Mouse (Mus musculus): Measurements from ENCODE around the gene Slc24a5. TPM values are rescaled to one million over a fixed set of nuclear protein-coding genes. Genes with fewer than 3 reads are reported as not detected.
A peak's percentile ranks its signal among the peaks of the same experiment; 100 is the strongest.

The Slc24a5 gene
- polyA plus RNA-seq, 1 experiment from 2014 or later: 3.4 TPM

GRCm38 (mm10) chr2:125122624-125123476, 54.9 kb downstream of the Slc24a5 start:
- Histone ChIP-seq H3K9ac (peak overlapping the region; percentile 85), H3K4me3 (peak overlapping the region; percentile 84), H3K9me3 (no peaks in the 10 kb centered on the region), H3K4me1 (peaks cover 8% of the 10 kb centered on the region; the same call in 1 of the 2 replicates), H3K27ac (peak overlapping the region; percentile 87), H3K4me2 (peak overlapping the region; percentile 82), H3K36me3 (no peaks in the 10 kb centered on the region), H3K27me3 (no peaks in the 10 kb centered on the region)
- WGBS: under 1% methylated on average over 58 of the region's 59 CpGs
- peak; percentile 85 for ATAC-seq (ENCODE audit: borderline replicate concordance, extremely low read depth, low FRiP score, low TSS enrichment)

- Histone ChIP-seq H3K36me3 (no peaks in the 10 kb centered on the region), H3K9me3 (no peaks in the 10 kb centered on the region), H3K4me2 (peak within 1 kb of the TSS; percentile 82), H3K27me3 (no peaks in the 10 kb centered on the region), H3K4me3 (peak within 1 kb of the TSS; percentile 84), H3K4me1 (peaks cover 8% of the 10 kb centered on the region; the same call in 1 of the 2 replicates), H3K27ac (peak within 1 kb of the TSS; percentile 87), H3K9ac (peak within 1 kb of the TSS; percentile 85)
- WGBS: under 1% methylated on average over 44 of the region's 48 CpGs
- ATAC-seq (ENCODE audit: borderline replicate concordance, extremely low read depth, low FRiP score, low TSS enrichment): peak; percentile 88
Observed at GRCm38 (mm10) chr2:125123477-125123852, 55.5 kb downstream of the Slc24a5 start, which contains the start of gene Myef2. Myef2 (minus strand) TSS chr2:125123661.

GRCm38 (mm10) chr2:125125824-125126223, 57.9 kb downstream of the Slc24a5 start:
- Histone ChIP-seq H3K36me3 (no peaks in the 10 kb centered on the region), H3K9me3 (no peaks in the 10 kb centered on the region), H3K9ac (no peak overlapping the region), H3K27me3 (no peaks in the 10 kb centered on the region), H3K4me3 (no peak overlapping the region), H3K4me1 (peaks cover 8% of the 10 kb centered on the region; the same call in 1 of the 2 replicates), H3K4me2 (no peak overlapping the region), H3K27ac (no peak overlapping the region)
- ATAC-seq (ENCODE audit: borderline replicate concordance, extremely low read depth, low FRiP score, low TSS enrichment): no peak
- WGBS: 21% methylated on average over 4 of the region's 4 CpGs

GRCm38 (mm10) chr2:125126792-125127191, 58.9 kb downstream of the Slc24a5 start:
- no peaks in the 10 kb centered on the region for H3K27me3 ChIP-seq
- ATAC-seq (ENCODE audit: borderline replicate concordance, extremely low read depth, low FRiP score, low TSS enrichment): no peak
- no peak overlapping the region for H3K27ac ChIP-seq
- no peaks in the 10 kb centered on the region for H3K36me3 ChIP-seq
- H3K4me2 ChIP-seq: no peak overlapping the region
- 67% methylated on average over 3 of the region's 3 CpGs for WGBS
- H3K4me3 ChIP-seq: no peak overlapping the region
- no peak overlapping the region for H3K9ac ChIP-seq
- no peaks in the 10 kb centered on the region for H3K9me3 ChIP-seq
- H3K4me1 ChIP-seq: peaks cover 4% of the 10 kb centered on the region; the same call in 1 of the 2 replicates

GRCm38 (mm10) chr2:125134113-125134512, 66.2 kb downstream of the Slc24a5 start:
- H3K27ac ChIP-seq: no peak overlapping the region

GRCm38 (mm10) chr2:125135903-125136811, 68.2 kb downstream of the Slc24a5 start, which contains the start of gene Ctxn2:
Ctxn2 (plus strand) TSS chr2:125136692.
- Histone ChIP-seq H3K4me3 (peak within 1 kb of the TSS; percentile 27), H3K9ac (no peak within 1 kb of the TSS), H3K36me3 (no peaks in the 10 kb centered on the region), H3K4me2 (peak within 1 kb of the TSS; percentile 56), H3K9me3 (no peaks in the 10 kb centered on the region), H3K27ac (no peak within 1 kb of the TSS), H3K27me3 (no peaks in the 10 kb centered on the region; the same call in 1 of the 2 replicates), H3K4me1 (peaks cover 8% of the 10 kb centered on the region)
- 1% methylated on average over 39 of the region's 39 CpGs for WGBS
- ATAC-seq (ENCODE audit: borderline replicate concordance, extremely low read depth, low FRiP score, low TSS enrichment): peak; percentile 59; the same call in 1 of the 2 replicates

More at GRCm38 (mm10) chr2:125134113-125134512, 66.2 kb downstream of the Slc24a5 start:
- no peaks in the 10 kb centered on the region for H3K9me3 ChIP-seq
- H3K27me3 ChIP-seq: no peaks in the 10 kb centered on the region; the same call in 1 of the 2 replicates
- H3K4me3 ChIP-seq: no peak overlapping the region
- H3K4me1 ChIP-seq: peaks cover 8% of the 10 kb centered on the region
- no peak overlapping the region for H3K9ac ChIP-seq
- no peak overlapping the region for H3K4me2 ChIP-seq
- no peaks in the 10 kb centered on the region for H3K36me3 ChIP-seq
- no peak for ATAC-seq (ENCODE audit: borderline replicate concordance, extremely low read depth, low FRiP score, low TSS enrichment)
- WGBS: 33% methylated on average over 4 of the region's 4 CpGs

- Histone ChIP-seq H3K4me3 (peak overlapping the region; percentile 27; the same call in 1 of the 2 replicates), H3K27me3 (no peaks in the 10 kb centered on the region; the same call in 1 of the 2 replicates), H3K9me3 (no peaks in the 10 kb centered on the region), H3K4me1 (peaks cover 8% of the 10 kb centered on the region), H3K9ac (no peak overlapping the region), H3K27ac (no peak overlapping the region), H3K36me3 (no peaks in the 10 kb centered on the region), H3K4me2 (peak overlapping the region; percentile 56)
- no peak for ATAC-seq (ENCODE audit: borderline replicate concordance, extremely low read depth, low FRiP score, low TSS enrichment)
- 27% methylated on average over 7 of the region's 7 CpGs for WGBS
Observed at GRCm38 (mm10) chr2:125136846-125137245, 68.9 kb downstream of the Slc24a5 start.

Other genes with a start within 250 kb of the Slc24a5 start
- 91.9 and 97.6 TPM in 2 replicates for gene Myef2, start 55.5 kb downstream of the Slc24a5 start, polyA plus RNA-seq (2015; fragmentation: Nextera tagmentation; extraction: Ambion mirVana)
- 0.21 TPM in 1 of 2 replicates, not detected in the other for gene Ctxn2, start 68.6 kb downstream of the Slc24a5 start, polyA plus RNA-seq (2015; fragmentation: Nextera tagmentation; extraction: Ambion mirVana)
- not detected in 2 replicates for gene Slc12a1, start 84.4 kb downstream of the Slc24a5 start, polyA plus RNA-seq (2015; fragmentation: Nextera tagmentation; extraction: Ambion mirVana)
- gene Dut, start 179.1 kb downstream of the Slc24a5 start, polyA plus RNA-seq (2015; fragmentation: Nextera tagmentation; extraction: Ambion mirVana): 164 and 176 TPM in 2 replicates